Mouse (Mus musculus): ENCODE measurements at regions not wholly inside any gene's neighbourhood (a gene's known extent, or its start where the extent isn't known, plus 50 kb on each side); places are given as distances from the start of the nearest gene placed in this dataset.

DNA sequence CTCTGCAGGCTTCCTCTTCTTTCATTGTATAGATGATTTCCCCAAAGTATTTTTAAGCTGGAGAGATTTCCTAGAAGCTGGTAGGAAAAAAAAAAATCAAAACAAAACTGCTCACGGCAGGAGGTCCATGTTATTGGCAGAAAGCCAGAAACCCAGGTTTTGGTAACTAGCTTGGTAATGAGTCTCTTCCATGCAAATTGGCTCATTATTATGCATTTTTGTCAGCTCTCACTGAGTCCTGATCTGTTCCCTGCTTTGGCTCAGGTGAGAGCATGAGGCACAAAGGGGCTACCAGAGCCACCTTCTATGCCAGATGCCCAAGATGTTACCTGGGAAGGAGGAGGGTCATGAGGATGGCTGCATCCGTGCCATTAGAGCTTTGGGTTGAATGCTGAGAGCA is 146.3 kb upstream of the Vstm2b start:
- DNase-seq (ENCODE audit: low spot score in 2 of 2), result no peak

GRCm38 (mm10) chr7:40752195-40752594 is 145.9 kb upstream of the Vstm2b start:
- DNase-seq (ENCODE audit: low spot score in 2 of 2), result no peak

GRCm38 (mm10) chr7:40753490-40753889 is 144.6 kb upstream of the Vstm2b start:
- DNase-seq (ENCODE audit: low spot score in 2 of 2), result no peak

DNA sequence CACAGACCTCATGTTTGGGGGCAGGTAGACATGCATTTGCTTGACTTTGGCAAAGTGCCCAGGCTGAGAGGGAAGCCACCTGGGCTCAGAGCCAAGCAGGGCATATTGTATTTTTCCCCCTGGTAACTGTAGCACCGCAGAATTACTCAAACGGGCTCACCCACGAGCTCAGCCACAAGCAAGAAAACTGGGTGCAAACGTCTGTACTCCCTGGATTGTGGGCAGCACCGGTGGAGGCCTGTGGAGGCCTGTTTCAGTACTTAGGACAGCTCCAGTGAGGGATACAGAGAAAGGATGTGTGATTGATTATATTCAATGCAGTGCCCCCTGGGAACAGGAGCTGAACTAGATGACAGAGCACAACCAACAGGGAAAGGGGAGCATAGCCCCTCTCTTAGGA is 135.6 kb upstream of the Vstm2b start:
- peak; percentile 20 to 49 for DNase-seq (ENCODE audit: low spot score in 2 of 2)

DNA sequence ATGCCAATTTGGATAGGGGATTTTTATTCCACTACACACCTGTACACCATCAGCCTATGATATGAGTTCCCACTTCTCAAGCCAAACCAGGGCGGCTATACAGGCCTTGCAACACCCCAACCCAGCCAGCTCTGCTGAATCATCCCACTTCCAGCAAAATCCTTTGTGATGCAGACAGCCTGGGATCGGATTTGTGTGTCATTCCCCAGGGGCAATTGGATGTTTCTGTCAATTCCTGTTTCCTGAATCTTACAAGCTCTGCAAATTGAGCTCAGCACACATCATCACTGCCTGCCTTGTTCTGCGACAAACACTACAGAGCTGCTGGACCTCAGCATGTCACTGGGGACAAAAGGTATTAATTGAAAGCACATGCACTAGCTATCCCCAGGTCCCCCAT is 132.0 kb upstream of the Vstm2b start:
- no peak for DNase-seq (ENCODE audit: low spot score in 2 of 2)

- no peak for DNase-seq (ENCODE audit: low spot score in 2 of 2)
Observed at GRCm38 (mm10) chr7:40776220-40776619, 121.9 kb upstream of the Vstm2b start.

GRCm38 (mm10) chr7:40784906-40785305 is 113.2 kb upstream of the Vstm2b start:
- DNase-seq (ENCODE audit: low spot score in 2 of 2), result no peak

- no peak for DNase-seq (ENCODE audit: low spot score in 2 of 2)
Observed at GRCm38 (mm10) chr7:40786758-40787157, 111.4 kb upstream of the Vstm2b start.

DNA sequence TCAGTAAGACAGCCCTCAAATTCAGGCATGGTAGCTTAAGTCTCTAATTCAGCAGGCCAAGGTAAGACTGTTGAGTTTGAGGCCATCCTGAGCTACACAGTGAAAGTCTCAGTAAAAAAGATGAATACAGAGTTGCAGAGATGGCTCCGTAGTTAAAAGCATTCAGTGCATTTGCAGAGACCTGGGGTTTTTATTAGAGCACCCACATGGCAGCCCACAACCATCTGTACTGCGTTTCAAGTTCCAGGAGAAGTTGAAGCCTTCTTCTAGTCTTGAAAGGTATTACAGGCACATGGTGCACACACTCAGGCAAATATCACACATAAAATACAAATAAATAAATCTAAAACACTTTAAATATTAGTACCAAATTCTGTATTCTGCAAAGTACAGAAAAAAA is 109.6 kb upstream of the Vstm2b start:
- no peak for DNase-seq (ENCODE audit: low spot score in 2 of 2)

GRCm38 (mm10) chr7:40794458-40795207 is 103.5 kb upstream of the Vstm2b start:
- no peak for DNase-seq (ENCODE audit: low spot score in 2 of 2)

GRCm38 (mm10) chr7:40799794-40800193 is 98.3 kb upstream of the Vstm2b start:
- DNase-seq (ENCODE audit: low spot score in 2 of 2), result no peak

- no peak for DNase-seq (ENCODE audit: low spot score in 2 of 2)
Observed at GRCm38 (mm10) chr7:40801291-40801690, 96.8 kb upstream of the Vstm2b start.

DNA sequence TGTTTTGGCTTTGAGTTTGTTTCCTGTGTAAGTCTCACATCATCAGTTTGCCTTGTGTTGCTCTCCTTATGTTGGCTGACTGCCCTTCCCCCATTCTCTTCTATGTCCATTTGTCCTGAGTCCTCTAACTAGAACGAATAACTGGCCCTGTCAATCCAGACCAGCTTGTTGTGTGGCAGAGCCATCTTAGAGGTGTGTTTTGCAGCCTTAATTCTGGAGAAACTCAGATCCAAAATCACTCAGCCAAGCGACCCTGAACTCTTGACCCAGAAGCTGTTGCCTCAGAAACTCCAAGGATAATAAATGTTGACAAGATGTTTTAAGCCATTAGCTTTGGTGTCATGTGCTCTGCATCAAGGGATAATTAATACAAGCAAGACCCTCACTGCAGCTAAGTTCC is 92.9 kb upstream of the Vstm2b start:
- no peak for DNase-seq (ENCODE audit: low spot score in 2 of 2)

DNA sequence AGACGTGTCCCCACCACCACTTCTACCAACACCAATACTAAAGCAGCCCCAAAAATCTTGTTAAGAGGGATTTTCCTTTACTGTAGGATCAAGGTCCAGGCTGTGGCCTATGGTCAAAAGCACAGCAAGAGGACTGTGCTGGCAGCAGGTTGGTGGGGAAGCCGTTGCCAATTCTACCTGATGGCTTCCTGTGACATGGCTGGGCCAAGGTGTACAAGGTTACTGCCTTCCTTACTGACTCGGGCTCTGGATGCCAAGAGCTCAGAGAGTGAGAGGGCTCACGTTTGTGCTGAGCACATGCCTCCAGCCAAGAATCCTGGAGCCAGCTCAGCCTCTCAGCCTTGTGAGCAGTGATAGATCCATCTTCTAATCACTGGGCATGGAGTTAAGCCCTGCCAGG is 92.3 kb upstream of the Vstm2b start:
- DNase-seq (ENCODE audit: low spot score in 2 of 2), result no peak

DNA sequence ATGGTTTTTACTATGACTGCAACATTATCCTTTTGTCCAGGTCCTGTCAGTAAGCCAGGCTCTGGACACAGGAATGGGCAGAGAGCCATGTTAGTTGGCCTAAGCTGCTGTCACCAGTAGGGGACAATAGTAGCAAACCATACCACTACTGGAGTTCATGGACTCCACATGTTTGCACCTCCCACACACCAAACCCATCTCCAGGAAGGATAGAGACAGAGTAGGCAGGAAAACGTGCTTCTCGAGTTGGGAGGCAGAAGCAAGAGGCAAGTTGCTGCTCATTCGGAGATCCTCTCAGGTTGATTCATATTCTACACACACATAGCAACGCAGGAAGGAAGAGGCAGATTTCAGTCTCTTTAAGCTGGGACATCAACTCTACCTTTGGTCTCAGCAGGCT is 85.2 kb upstream of the Vstm2b start:
- DNase-seq (ENCODE audit: low spot score in 2 of 2), result no peak

DNA sequence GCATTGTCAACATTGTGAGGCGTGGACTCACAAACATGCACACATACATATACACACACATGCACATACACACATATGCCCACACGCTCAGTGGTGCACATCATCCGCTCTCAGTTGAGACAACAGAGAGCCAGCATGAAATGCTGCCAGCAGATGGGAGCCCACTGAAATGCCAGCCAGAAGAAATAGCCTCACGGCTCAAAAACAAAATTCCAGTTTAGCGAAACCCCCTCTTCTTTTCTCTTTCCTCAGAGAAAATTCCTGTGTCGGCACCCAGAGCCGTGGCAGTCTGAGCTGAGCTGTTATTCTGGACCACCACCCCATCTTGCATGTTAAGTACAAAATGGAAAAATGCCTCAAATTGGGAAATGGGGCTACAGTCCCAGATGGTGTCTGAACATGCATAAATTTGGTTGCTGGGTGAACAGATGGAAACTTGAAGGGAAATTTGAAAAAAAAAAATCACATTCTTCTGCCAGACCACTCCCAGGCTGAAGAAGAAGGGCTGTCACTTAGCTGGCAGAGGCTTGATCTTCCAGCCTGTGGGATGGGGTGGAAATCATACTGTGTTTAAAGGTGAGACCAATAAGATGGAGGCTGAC is 72.9 kb upstream of the Vstm2b start:
- DNase-seq (ENCODE audit: low spot score in 2 of 2), result peak; percentile 22 to 36

DNA sequence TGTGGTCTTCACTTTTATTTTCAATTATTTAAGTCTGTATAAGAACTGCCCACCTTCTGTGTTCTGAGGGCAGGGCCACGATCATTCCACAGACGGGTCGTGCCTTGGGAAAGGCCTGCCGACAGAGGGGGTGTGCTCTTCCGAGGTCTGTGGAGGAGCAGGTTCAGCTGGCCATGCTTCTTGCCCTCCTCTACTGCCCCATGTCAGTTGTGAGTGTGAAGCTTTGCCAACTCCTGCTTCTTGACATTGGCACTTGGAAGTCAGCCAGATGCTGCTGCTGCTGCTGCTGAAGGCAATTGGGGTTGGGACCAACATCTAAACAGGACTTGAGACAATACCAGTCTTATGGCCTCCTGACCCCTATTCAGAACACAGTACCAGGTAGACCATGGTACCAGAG is 68.6 kb upstream of the Vstm2b start:
- DNase-seq (ENCODE audit: low spot score in 2 of 2), result no peak

- DNase-seq (ENCODE audit: low spot score in 2 of 2), result no peak
Observed at GRCm38 (mm10) chr7:40831583-40831982, 66.5 kb upstream of the Vstm2b start.

DNA sequence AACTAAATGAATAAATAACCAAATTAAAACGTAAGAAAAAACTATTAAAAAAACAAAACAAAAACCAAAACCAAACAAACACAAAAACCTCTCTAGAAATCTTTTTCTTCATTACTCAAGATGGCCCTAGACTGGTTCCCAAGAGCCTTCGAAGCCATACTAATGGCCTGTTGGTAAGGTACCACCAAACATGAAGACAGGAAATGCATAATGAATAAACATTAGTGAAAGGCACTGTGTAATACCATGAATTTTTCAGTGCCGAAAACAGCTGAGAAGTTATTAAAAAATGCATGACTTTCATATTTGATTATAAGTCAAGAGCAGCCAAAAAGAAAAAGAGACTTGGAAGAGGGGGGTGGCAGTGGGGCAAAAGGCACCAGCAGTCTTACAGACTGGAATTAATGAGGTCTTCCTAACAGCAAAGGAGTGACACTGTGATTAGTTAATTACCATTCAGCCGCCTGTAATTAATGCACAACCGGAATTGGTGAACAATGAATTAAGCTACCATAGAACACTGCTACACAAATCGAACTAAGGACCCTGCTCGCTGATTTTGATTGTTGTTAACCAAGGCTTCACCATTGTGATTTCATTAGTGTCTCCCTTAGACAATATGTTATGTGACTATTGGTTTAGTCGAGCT is 55.7 kb upstream of the Vstm2b start:
- DNase-seq (ENCODE audit: low spot score in 2 of 2), result no peak

- DNase-seq (ENCODE audit: low spot score in 2 of 2), result no peak
Observed at GRCm38 (mm10) chr7:40846512-40846911, 51.6 kb upstream of the Vstm2b start.
